Comparison of ENCODE assay signal across 8 mouse cellular contexts in the genomic region with DNA sequence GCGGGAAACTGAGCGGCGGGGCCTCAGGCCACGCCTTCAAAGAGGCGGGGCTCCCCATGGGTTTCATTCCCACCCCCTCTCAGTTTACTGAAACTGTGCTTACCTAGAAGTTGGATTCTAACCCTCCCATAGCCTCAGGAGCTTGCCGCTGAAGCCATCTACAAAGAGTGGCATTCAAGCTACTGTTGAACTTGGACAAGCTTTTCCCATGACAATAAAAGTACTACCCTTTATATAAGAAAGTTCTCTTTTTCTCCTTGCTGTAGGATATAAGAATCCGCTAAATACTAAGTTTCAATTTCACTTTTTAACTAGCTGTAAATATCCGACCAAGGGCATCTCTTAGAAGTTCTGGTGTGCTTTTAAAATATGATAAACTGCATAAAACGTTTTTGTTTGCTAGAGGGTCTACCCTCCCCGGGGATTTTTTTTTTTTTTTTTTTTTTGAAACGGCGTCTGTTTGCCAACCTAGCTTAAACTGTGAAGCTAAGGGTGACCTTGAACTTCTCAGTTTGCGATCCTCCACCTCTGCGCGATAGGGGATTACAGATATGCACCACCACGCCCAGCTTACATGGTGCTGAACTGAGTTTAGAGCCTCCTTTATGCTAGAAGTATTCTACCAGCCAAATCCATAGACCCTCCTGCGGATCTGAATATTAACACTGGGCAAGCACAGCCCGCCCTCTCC. TPM values are rescaled to one million over a fixed set of nuclear protein-coding genes. Genes with fewer than 3 reads are reported as not detected.
A peak's percentile ranks its signal among the peaks of the same experiment; 100 is the strongest.
DNase-seq lines count a peak whose midpoint lies in the region; ATAC-seq and TF ChIP-seq lines count a peak whose summit lies in the region.

No protein-coding gene starts in this region.

- TF ChIP-seq CTCF in liver, embryonic 14.5 days (IDR thresholded peaks at IDR 0.05; ENCODE audit: low read depth) = no peak
- TF ChIP-seq CTCF in spleen, adult 2 months (IDR thresholded peaks at IDR 0.05; ENCODE audit: extremely low read depth, insufficient read depth, insufficient read length, insufficient replicate concordance) = no peak

- H3K27ac ChIP-seq in heart, embryonic 11.5 days (ENCODE audit: low read depth, low read length) = peak overlapping the region; percentile 57; the same call in 1 of the 2 replicates
- H3K27ac ChIP-seq in embryonic facial prominence, embryonic 11.5 days (replicated peaks; ENCODE audit: low read depth, low read length) = peak overlapping the region; percentile 73
- H3K27ac ChIP-seq in hindbrain, embryonic 15.5 days (replicated peaks) = 0 out of 2 replicates have a peak overlapping the region, but pooled peaks have one; percentile 45
- peak overlapping the region; percentile 68 for H3K27ac ChIP-seq in liver, embryonic 14.5 days
- peak overlapping the region; percentile 89 for H3K27ac ChIP-seq in spleen, adult 2 months (ENCODE audit: insufficient read depth, low read length)

- H3K4me1 ChIP-seq in heart, embryonic 11.5 days (ENCODE audit: control insufficient read depth, insufficient read depth, low read length) = peaks cover 15% of the 10 kb centered on the region
- H3K4me1 ChIP-seq in embryonic facial prominence, embryonic 11.5 days (ENCODE audit: control insufficient read depth, insufficient read depth, low read length) = no peaks in the 10 kb centered on the region
- H3K4me1 ChIP-seq in hindbrain, embryonic 15.5 days (replicated peaks) = peaks cover 12% of the 10 kb centered on the region
- peaks cover 30 to 35% of the 10 kb centered on the region in 2 experiments for H3K4me1 ChIP-seq in liver, embryonic 14.5 days (replicated peaks; ENCODE audit: control insufficient read depth in 2 of 2, insufficient read depth in 2 of 2, low read length in 1 of 2)
- peaks cover 14% of the 10 kb centered on the region; the same call in 1 of the 2 replicates for H3K4me1 ChIP-seq in spleen, adult 2 months (ENCODE audit: control insufficient read depth, insufficient read depth, insufficient read length)

- H3K4me3 ChIP-seq in heart, embryonic 11.5 days (ENCODE audit: low read depth, low read length) = peak overlapping the region; percentile 88
- H3K4me3 ChIP-seq in embryonic facial prominence, embryonic 11.5 days (ENCODE audit: low read depth, low read length) = peak overlapping the region; percentile 77
- H3K4me3 ChIP-seq in hindbrain, embryonic 15.5 days = peak overlapping the region; percentile 89
- H3K4me3 ChIP-seq in liver, embryonic 14.5 days (ENCODE audit: insufficient read depth in 1 of 2, low read depth in 2 of 2, low read length in 2 of 2) = peak overlapping the region; percentile 73 to 93
- H3K4me3 ChIP-seq in spleen, adult 2 months (ENCODE audit: extremely low read depth, insufficient read depth, insufficient read length) = peak overlapping the region; percentile 78

- no peaks in the 10 kb centered on the region for H3K9me3 ChIP-seq in heart, embryonic 11.5 days (replicated peaks; ENCODE audit: control insufficient read depth, low read length)
- H3K9me3 ChIP-seq in embryonic facial prominence, embryonic 11.5 days (replicated peaks; ENCODE audit: control insufficient read depth, low read length) = no peaks in the 10 kb centered on the region
- no peaks in the 10 kb centered on the region for H3K9me3 ChIP-seq in hindbrain, embryonic 15.5 days
- no peaks in the 10 kb centered on the region for H3K9me3 ChIP-seq in liver, embryonic 14.5 days (ENCODE audit: control insufficient read depth, low read length)

- peak overlapping the region; percentile 66 for H3K4me2 ChIP-seq in heart, embryonic 11.5 days
- peak overlapping the region; percentile 10 for H3K4me2 ChIP-seq in embryonic facial prominence, embryonic 11.5 days (ENCODE audit: low read depth, low read length)
- peak overlapping the region; percentile 97 for H3K4me2 ChIP-seq in hindbrain, embryonic 15.5 days
- peak overlapping the region; percentile 91 for H3K4me2 ChIP-seq in liver, embryonic 14.5 days (ENCODE audit: low read depth)

- TF ChIP-seq POLR2A in spleen, adult 2 months (IDR thresholded peaks at IDR 0.05; ENCODE audit: low read depth, low read length) = peak; percentile 61; the same call in 1 of the 2 replicates

- TF ChIP-seq EP300 in liver, embryonic 14.5 days (IDR thresholded peaks at IDR 0.05; ENCODE audit: low read depth) = peak; percentile 21

- H3K9ac ChIP-seq in heart, embryonic 11.5 days (ENCODE audit: low read depth, low read length) = peak overlapping the region; percentile 90
- H3K9ac ChIP-seq in embryonic facial prominence, embryonic 11.5 days (replicated peaks; ENCODE audit: low read length) = peak overlapping the region; percentile 79; the same call in 1 of the 2 replicates
- H3K9ac ChIP-seq in hindbrain, embryonic 15.5 days = peak overlapping the region; percentile 50
- H3K9ac ChIP-seq in liver, embryonic 14.5 days (replicated peaks) = peak overlapping the region; percentile 35

- no peak for DNase-seq in heart, postnatal 36 days
- no peak for DNase-seq in embryonic facial prominence, embryonic 11.5 days (ENCODE audit: low spot score)
- peak in 2 of 3 experiments; percentile 48 to 49 for DNase-seq in liver, embryonic 14.5 days (ENCODE audit: low read depth in 3 of 3, low spot score in 3 of 3)
- DNase-seq in spleen, adult 2 months (ENCODE audit: low read depth in 1 of 2, low spot score in 2 of 2) = no peak
- DNase-seq in layer of hippocampus, postnatal 36 days = no peak
- DNase-seq in urinary bladder, adult 2 months (ENCODE audit: low spot score) = no peak

- 24% methylated on average over 18 of the region's 18 CpGs for WGBS in heart, embryonic 11.5 days (ENCODE audit: insufficient replicate concordance)
- WGBS in embryonic facial prominence, embryonic 11.5 days = 30% methylated on average over 18 of the region's 18 CpGs
- WGBS in hindbrain, embryonic 15.5 days = 39% methylated on average over 18 of the region's 18 CpGs
- WGBS in liver, embryonic 14.5 days (ENCODE audit: insufficient replicate concordance) = 11% methylated on average over 18 of the region's 18 CpGs
- 8% methylated on average over 18 of the region's 18 CpGs for WGBS in spleen, adult 2 months

- intact Hi-C loops in heart, postnatal 36 days (cut with DNase I) = loop anchor here (10.0 kb wide), 1 partner anchor 461 kb away; no protein-coding TSS in a partner anchor

- no peak for ATAC-seq in heart, embryonic 11.5 days (replicated peaks; ENCODE audit: insufficient number of reproducible peaks, low FRiP score, low TSS enrichment)
- no peak for ATAC-seq in embryonic facial prominence, embryonic 11.5 days (replicated peaks; ENCODE audit: insufficient number of reproducible peaks, low FRiP score, low TSS enrichment, low read depth)
- no peak for ATAC-seq in hindbrain, embryonic 15.5 days (ENCODE audit: low FRiP score, low read depth)
- peak; percentile 53 for ATAC-seq in liver, embryonic 14.5 days (ENCODE audit: insufficient read depth)

- H3K36me3 ChIP-seq in heart, embryonic 11.5 days (ENCODE audit: control insufficient read depth, insufficient read depth, low read length) = no peaks in the 10 kb centered on the region
- no peaks in the 10 kb centered on the region for H3K36me3 ChIP-seq in embryonic facial prominence, embryonic 11.5 days (replicated peaks; ENCODE audit: control insufficient read depth, insufficient read depth, low read depth, low read length)
- H3K36me3 ChIP-seq in hindbrain, embryonic 15.5 days = no peaks in the 10 kb centered on the region
- H3K36me3 ChIP-seq in liver, embryonic 14.5 days (replicated peaks; ENCODE audit: control insufficient read depth, insufficient read depth, low read depth) = no peaks in the 10 kb centered on the region; the same call in 1 of the 2 replicates
- H3K36me3 ChIP-seq in spleen, adult 2 months (ENCODE audit: control insufficient read depth, insufficient read depth, low read length) = no peaks in the 10 kb centered on the region

- no peaks in the 10 kb centered on the region for H3K27me3 ChIP-seq in heart, embryonic 11.5 days (ENCODE audit: control insufficient read depth, insufficient read depth, low read length)
- H3K27me3 ChIP-seq in embryonic facial prominence, embryonic 11.5 days (ENCODE audit: control insufficient read depth, insufficient read depth, low read length) = no peaks in the 10 kb centered on the region
- H3K27me3 ChIP-seq in hindbrain, embryonic 15.5 days = no peaks in the 10 kb centered on the region
- H3K27me3 ChIP-seq in liver, embryonic 14.5 days (ENCODE audit: control insufficient read depth, insufficient read depth, low read length) = no peaks in the 10 kb centered on the region
- H3K27me3 ChIP-seq in spleen, adult 2 months (ENCODE audit: control insufficient read depth, insufficient read depth, low read length) = no peaks in the 10 kb centered on the region

RNA-seq across cellular contexts. Expression of a gene that starts 0.4 kb away (rescaled TPM):
- polyA plus RNA-seq in heart, embryonic 11.5 days (2014; fragmentation: Nextera tagmentation; extraction: Ambion mirVana) = 2.3 and 2.8 TPM in 2 replicates
- under 1 TPM; 0.57 to 0.69 TPM for total RNA-seq in heart, postnatal 36 days (2021)
- 2.4 and 2.9 TPM in 2 replicates for polyA plus RNA-seq in embryonic facial prominence, embryonic 11.5 days (2014; fragmentation: Nextera tagmentation; extraction: Ambion mirVana)
- polyA plus RNA-seq in hindbrain, embryonic 15.5 days (2015; fragmentation: Nextera tagmentation; extraction: Ambion mirVana) = 0.67 and 0.69 TPM in 2 replicates
- 6.0 and 7.1 TPM in 2 replicates for polyA plus RNA-seq in liver, embryonic 14.5 days (2012; rRNA removed)
- 2.5 and 2.6 TPM in 2 replicates for polyA plus RNA-seq in liver, embryonic 14.5 days (2014; fragmentation: Nextera tagmentation; extraction: Ambion mirVana)
- polyA plus RNA-seq in spleen, adult 2 months (2012; rRNA removed) = 1.6 and 2.2 TPM in 2 replicates
- total RNA-seq in layer of hippocampus, postnatal 36 days (2021) = under 1 TPM; 0.55 to 0.66 TPM
- 0.96 and 1.0 TPM in 2 replicates for polyA plus RNA-seq in urinary bladder, adult 2 months (2012; rRNA removed)

Comparison
In these comparisons a context has a peak if more than half of its experiments do, and no peak if none do; other contexts are left out.
1. H3K4me2 ChIP-seq: peak in every context shown above with its lines; median percentile 97 in hindbrain, embryonic 15.5 days; 91 in liver, embryonic 14.5 days; 66 in heart, embryonic 11.5 days; 10 in embryonic facial prominence, embryonic 11.5 days.
2. H3K9ac ChIP-seq: peak in every context shown above with its lines; median percentile 90 in heart, embryonic 11.5 days; 79 in embryonic facial prominence, embryonic 11.5 days; 50 in hindbrain, embryonic 15.5 days; 35 in liver, embryonic 14.5 days.
3. DNase-seq: peak in liver, embryonic 14.5 days (2 of 3); none in heart, postnatal 36 days (0 of 2), embryonic facial prominence, embryonic 11.5 days (single experiment), spleen, adult 2 months (0 of 2), layer of hippocampus, postnatal 36 days (0 of 2) and urinary bladder, adult 2 months (single experiment).
4. Peak in every context shown above with its lines, with median percentiles within 50 percentile points of each other: H3K27ac ChIP-seq and H3K4me3 ChIP-seq.